Mouse (Mus musculus) layer of hippocampus, adult 11-12 months (tissue): ENCODE results near the gene Morf4l1.
A peak's percentile ranks its signal among the peaks of the same experiment; 100 is the strongest.
"Not testable (repeated sequence)": the region's sequence is repeated elsewhere in the genome, so short reads cannot be mapped to it uniquely, and the experiment has no call there.

Experiments
- DNase-seq: peaks from one replicate; pipeline ENCODE4 v3.0.0; 2022; ENCODE audit warnings: low spot score

Morf4l1 gene

GRCm38 (mm10) chr9:90113651-90114566 lies 665 bp downstream of the Morf4l1 start:
- peak; percentile 94 for DNase-seq

DNA sequence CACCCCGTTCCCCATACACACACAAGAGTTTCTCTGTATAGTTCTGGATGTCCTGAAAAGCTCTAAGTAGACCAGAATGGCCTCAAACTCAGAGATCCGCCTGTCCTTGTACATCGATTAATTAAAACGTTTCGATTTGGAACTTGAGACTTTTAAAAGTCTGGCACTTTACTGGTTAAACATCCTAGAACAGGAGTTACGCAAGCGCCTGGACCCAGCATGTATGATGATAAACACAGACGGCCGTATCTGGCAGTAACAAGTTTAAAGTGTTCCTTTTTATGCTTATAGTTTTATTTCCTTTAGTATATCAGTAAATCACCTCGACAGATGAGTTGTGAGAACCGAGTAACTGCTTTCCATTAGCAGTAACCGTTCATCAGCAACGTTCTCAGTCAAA lies 1.4 kb downstream of the Morf4l1 start:
- no peak for DNase-seq

DNA sequence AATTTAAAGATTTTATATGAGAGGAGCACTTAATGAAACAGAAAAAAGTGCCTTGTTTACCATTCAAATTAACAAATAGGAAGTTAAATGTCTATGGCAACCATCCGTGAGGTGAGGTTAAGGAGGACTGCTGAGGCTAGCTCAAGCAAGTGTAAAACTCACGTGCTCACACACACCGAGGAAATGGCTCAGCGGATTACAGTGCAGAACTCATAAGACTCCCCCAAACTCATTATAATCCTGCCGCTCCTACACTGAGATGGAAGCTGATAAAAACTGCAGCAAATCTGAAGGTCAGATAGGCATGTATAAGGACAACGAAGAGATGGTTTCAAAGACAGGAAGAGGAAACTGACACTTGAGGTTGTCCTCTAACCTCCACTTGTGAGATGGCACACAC lies 5.2 kb downstream of the Morf4l1 start:
- DNase-seq, result no peak

GRCm38 (mm10) chr9:90108272-90108671 lies 6.3 kb downstream of the Morf4l1 start:
- DNase-seq, result no peak

- DNase-seq, result no peak
These were observed 7.7 kb downstream of the Morf4l1 start for GRCm38 (mm10) chr9:90106915-90107314.

DNA sequence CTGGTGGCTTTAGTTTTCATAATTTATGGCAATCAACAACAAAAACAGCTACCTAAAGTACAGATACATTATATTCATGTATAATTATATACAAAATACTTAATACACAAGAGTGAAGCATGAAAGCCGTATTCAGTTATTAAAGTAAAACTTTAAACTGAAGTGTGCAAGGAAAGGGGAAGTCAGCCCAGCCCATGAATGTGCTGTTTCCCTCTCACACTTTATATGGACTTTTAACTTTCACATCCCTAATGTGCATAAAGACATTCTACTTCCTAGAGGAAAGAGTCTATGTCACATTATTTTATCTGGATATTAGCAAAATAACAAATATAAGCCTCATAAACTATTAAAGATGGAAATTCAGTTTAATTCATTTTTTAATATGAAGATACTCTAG lies 9.1 kb downstream of the Morf4l1 start:
- DNase-seq, result no peak

GRCm38 (mm10) chr9:90100760-90101159 lies 13.8 kb downstream of the Morf4l1 start:
- no peak for DNase-seq

GRCm38 (mm10) chr9:90098934-90099333 lies 15.6 kb downstream of the Morf4l1 start:
- no peak for DNase-seq

- no peak for DNase-seq
These were observed 25.1 kb downstream of the Morf4l1 start for GRCm38 (mm10) chr9:90089339-90090104.

DNA sequence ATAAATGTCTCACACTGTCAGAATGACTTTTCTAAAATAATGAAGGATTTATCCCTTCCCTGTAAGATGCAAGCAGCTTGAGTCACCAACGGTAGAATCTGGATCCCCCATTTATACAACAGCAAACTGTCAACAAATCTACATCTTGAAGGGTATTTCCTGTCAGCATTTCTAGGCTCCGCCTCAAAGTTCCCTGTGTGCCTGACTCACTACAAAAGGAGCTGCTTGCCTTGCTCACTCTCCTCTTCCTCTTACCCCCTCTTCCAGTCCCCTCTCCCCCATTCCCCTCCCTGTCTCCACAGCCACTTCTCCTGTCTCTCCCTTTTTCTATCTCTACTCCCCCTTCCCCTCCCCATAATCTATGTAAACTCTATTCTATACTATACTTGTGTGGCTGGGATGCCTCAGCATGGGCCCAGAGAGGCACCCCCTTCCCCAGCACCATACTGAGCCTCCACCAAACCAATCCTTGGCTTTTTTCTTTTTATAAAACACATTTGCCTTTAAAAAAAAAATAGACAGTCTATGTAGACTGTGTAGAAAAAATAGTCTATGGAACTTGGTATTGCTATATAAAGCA lies 26.6 kb downstream of the Morf4l1 start:
- no peak for DNase-seq

- no peak for DNase-seq
These were observed 29.7 kb downstream of the Morf4l1 start for GRCm38 (mm10) chr9:90084766-90085468.

- DNase-seq, result no peak
These were observed 30.4 kb downstream of the Morf4l1 start for GRCm38 (mm10) chr9:90084152-90084551.

- DNase-seq, result no peak
These were observed 31.6 kb downstream of the Morf4l1 start for GRCm38 (mm10) chr9:90082992-90083391.

GRCm38 (mm10) chr9:90081961-90082360 lies 32.6 kb downstream of the Morf4l1 start:
- DNase-seq, result not testable (repeated sequence)

GRCm38 (mm10) chr9:90076849-90077461 lies 37.6 kb downstream of the Morf4l1 start:
- DNase-seq, result peak; percentile 69

GRCm38 (mm10) chr9:90076131-90076530 lies 38.4 kb downstream of the Morf4l1 start:
- no peak for DNase-seq

GRCm38 (mm10) chr9:90075336-90075735 lies 39.2 kb downstream of the Morf4l1 start:
- DNase-seq, result no peak

DNA sequence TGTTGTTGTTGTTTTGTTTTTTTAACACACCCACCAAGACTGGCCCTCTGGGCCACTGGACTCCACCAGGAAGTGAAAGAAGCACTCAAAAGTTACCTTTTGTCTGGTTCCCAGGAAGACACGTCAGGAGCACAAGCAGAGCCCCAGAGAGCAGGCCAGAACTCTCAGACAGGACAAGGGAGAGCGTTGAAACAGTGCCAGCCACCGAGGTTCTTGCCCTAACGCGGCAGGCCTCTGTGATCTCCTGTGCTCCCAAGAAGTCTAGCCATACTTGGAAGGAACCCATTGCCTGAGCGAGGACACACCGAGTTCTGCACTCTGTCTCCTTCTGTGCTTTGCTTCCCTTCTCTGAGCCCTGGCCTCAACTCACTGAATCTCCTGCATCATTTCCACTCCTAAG lies 44.4 kb downstream of the Morf4l1 start:
- no peak for DNase-seq

DNA sequence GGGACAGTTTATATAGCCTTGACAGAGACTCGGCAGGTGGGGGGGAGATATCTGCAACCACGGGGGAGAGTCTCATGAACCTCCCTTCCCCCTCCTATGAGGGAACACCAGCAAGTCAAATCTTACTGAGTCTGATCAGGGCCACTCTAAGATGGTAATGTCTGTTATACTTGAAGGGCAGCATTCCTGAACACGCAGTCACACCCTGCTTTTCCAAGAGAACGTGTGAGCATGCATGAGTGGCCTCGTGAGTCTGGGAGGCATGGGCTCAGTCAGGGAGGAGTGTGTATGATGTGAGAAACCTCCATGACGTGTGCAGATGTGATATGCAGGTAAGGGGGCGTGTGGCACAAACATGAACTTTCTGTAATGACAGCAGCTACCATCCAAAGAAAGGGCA lies 45.1 kb downstream of the Morf4l1 start:
- no peak for DNase-seq

- no peak for DNase-seq
These were observed 45.8 kb downstream of the Morf4l1 start for GRCm38 (mm10) chr9:90068786-90069185.

GRCm38 (mm10) chr9:90067341-90067740 lies 47.2 kb downstream of the Morf4l1 start:
- DNase-seq, result no peak

DNA sequence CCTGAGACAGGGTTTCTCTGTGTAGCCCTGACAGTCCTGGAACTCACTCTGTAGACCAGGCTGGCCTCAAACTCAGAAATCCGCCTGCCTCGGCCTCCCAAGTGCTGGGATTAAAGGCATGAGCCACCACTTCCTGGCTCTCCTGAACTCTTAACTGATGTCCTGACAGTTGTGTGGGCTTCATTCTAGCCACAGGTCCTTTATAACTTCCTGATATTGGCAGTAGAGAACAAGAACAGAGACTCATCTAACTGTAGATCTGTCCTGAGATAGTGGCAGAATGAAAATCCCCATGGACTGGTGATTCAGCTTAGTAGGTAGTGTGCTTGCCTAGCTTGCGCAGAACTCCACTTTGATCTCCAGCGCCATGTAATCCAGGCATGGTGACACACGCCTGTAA lies 53.6 kb downstream of the Morf4l1 start:
- DNase-seq, result not testable (repeated sequence)
